Mouse (Mus musculus) liver, embryonic 15.5 days (tissue): ENCODE results near the gene St3gal4. TPM values are rescaled to one million over a fixed set of nuclear protein-coding genes. Genes with fewer than 3 reads are reported as not detected.

Source experiments
- ATAC-seq: fragments of 200-750 bp; cut with Nextera tagmentation; 2 replicates; pipeline ENCODE4 v1.8.0; 2017; ENCODE audit warnings: moderate number of reproducible peaks, mild to moderate bottlenecking, moderate library complexity; ENCODE audit not compliant: insufficient read depth
- H3K27ac ChIP-seq: fragments of 300-500 bp; sonication (generic); replicated peaks from 2 replicates; pipeline ENCODE4 v1.5.1; 2015; ENCODE audit warnings: mild to moderate bottlenecking, inconsistent platforms
- H3K27me3 ChIP-seq: fragments of 300-500 bp; sonication (generic); 2 replicates; pipeline ENCODE4 v1.6.1; 2015; ENCODE audit warnings: mild to moderate bottlenecking, inconsistent platforms
- H3K36me3 ChIP-seq: fragments of 300-500 bp; sonication (generic); replicated peaks from 2 replicates; pipeline ENCODE4 v1.6.1; 2015; ENCODE audit warnings: moderate library complexity, mild to moderate bottlenecking, inconsistent platforms
- H3K4me1 ChIP-seq: fragments of 300-500 bp; sonication (generic); replicated peaks from 2 replicates; pipeline ENCODE4 v1.6.1; 2015; ENCODE audit warnings: inconsistent platforms
- H3K4me2 ChIP-seq: fragments of 300-500 bp; sonication (generic); 2 replicates; pipeline ENCODE4 v1.6.1; 2015; ENCODE audit warnings: moderate library complexity, mild to moderate bottlenecking, inconsistent platforms
- H3K4me3 ChIP-seq: fragments of 300-500 bp; sonication (generic); replicated peaks from 2 replicates; pipeline ENCODE4 v1.5.1; 2015; ENCODE audit warnings: mild to moderate bottlenecking, inconsistent platforms
- H3K9ac ChIP-seq: fragments of 300-500 bp; sonication (generic); 2 replicates; pipeline ENCODE4 v1.6.1; 2015; ENCODE audit warnings: moderate library complexity, mild to moderate bottlenecking, inconsistent platforms
- H3K9me3 ChIP-seq: fragments of 300-500 bp; sonication (generic); replicated peaks from 2 replicates; pipeline ENCODE4 v1.6.1; 2016; ENCODE audit warnings: inconsistent platforms
- WGBS: fragments of 180-500 bp; shearing (Covaris S2); methylation state at CpG from one replicate; pipeline ENCODE4 v1.1.7; 2015; ENCODE audit warnings: mixed read lengths; ENCODE audit not compliant: insufficient replicate concordance; 5-methylcytosine and 5-hydroxymethylcytosine counted together
- polyA plus RNA-seq: library from polyadenylated mRNA; unstranded; fragments of >200 nt; fragmentation: Nextera tagmentation; extraction: Ambion mirVana; gene quantifications from 2 replicates; pipeline ENCODE4 v1.2.1, GENCODE M21; 2015

The St3gal4 gene
- polyA plus RNA-seq, 1 experiment from 2014 or later, result 24.2 TPM

DNA sequence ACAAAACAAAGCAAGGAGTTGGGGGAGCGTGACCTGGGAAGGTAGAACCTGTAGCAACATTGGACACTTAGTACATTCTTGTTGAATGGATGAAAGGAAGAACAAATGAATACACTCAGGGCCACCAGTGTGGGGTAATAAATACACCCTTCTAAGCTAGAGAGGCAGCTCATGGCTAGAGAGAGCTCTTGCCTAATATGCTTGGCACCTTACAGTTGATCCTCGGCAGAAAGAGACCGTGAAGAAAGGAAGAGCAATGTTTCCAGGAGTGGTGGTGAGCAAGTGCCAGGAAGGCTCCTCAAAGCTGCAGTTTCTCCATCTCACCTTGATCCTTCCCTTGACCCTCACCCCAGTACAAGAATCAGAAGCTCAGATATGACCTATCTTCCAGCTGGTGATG, 9.5 kb upstream of the St3gal4 start:
- peak overlapping the region; percentile 62; the same call in 1 of the 2 replicates for H3K27ac ChIP-seq
- H3K9ac ChIP-seq, result no peak overlapping the region
- no peak overlapping the region for H3K4me3 ChIP-seq
- no peak overlapping the region for H3K4me2 ChIP-seq
- H3K27me3 ChIP-seq, result no peaks in the 10 kb centered on the region
- H3K4me1 ChIP-seq, result peaks cover 57% of the 10 kb centered on the region
- 72% methylated on average over 3 of the region's 3 CpGs for WGBS
- no peak for ATAC-seq
- no peaks in the 10 kb centered on the region for H3K9me3 ChIP-seq
- H3K36me3 ChIP-seq, result peaks cover 68% of the 10 kb centered on the region

DNA sequence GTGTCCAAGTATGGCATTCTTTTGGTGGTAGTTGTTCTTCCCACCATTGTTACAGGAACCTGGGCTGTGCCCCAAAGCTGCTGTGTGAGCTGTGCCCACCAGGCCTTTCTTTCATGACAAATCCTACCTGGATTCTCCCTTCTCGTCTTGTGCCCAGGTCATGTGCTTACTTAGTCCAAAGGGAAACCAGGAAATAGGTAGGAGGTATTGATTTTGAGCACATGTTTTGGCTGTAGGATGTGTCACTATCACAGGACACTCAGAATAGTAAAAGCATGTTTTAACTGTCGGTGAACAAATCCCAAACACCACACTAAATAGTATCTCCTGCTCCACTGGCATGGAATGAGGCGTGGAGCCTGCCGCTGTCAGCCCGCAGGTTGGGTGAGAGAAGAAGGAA, 8.5 kb upstream of the St3gal4 start:
- WGBS, result 83% methylated on average over 5 of the region's 5 CpGs
- ATAC-seq, result no peak
- no peaks in the 10 kb centered on the region for H3K27me3 ChIP-seq
- peak overlapping the region; percentile 94; the same call in 1 of the 2 replicates for H3K27ac ChIP-seq
- H3K4me2 ChIP-seq, result no peak overlapping the region
- no peak overlapping the region for H3K9ac ChIP-seq
- H3K36me3 ChIP-seq, result peaks cover 66% of the 10 kb centered on the region
- H3K4me1 ChIP-seq, result peaks cover 67% of the 10 kb centered on the region
- H3K4me3 ChIP-seq, result no peak overlapping the region
- H3K9me3 ChIP-seq, result no peaks in the 10 kb centered on the region

DNA sequence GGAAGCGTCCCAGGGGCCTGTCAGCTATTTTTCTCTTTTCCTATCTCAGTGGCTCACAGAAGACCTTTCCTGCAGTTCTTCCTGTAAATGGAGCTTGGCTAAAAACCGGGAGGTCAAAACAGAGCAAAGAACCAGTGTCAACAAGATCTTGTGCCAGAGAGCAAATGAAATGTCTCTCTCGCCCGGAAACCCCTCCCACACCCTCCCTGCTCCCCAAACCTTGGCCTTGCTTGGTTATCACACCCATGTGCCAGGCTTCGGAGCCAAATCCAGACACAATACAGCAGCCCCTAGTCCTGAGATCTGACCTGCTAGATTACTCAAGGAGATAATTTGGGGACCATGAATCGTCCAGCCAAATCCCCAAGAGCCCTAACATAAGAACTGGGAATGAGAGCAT, 8.1 kb upstream of the St3gal4 start:
- no peak for ATAC-seq
- peaks cover 72% of the 10 kb centered on the region for H3K4me1 ChIP-seq
- 67% methylated on average over 6 of the region's 6 CpGs for WGBS

DNA sequence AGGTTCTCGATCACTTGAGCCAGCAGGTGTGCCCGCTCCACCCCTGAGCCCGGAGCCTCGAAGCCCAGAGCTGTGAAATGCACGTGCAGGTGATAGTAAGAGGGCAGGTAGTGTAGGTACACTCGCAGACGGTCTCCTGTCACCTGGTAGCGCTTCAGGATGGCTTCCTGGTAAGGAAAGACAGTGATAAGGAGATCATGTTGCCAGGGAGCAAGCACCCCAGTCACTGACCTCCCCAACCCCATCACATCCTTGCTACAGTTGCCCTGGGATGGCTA, 5.5 kb upstream of the St3gal4 start:
- H3K4me1 ChIP-seq, result peaks cover 88% of the 10 kb centered on the region
- H3K27ac ChIP-seq, result peak overlapping the region; percentile 94
- H3K9ac ChIP-seq, result peak overlapping the region; percentile 46; the same call in 1 of the 2 replicates
- H3K9me3 ChIP-seq, result no peaks in the 10 kb centered on the region
- ATAC-seq, result no peak
- no peaks in the 10 kb centered on the region for H3K27me3 ChIP-seq
- peaks cover 80% of the 10 kb centered on the region for H3K36me3 ChIP-seq
- 79% methylated on average over 8 of the region's 8 CpGs for WGBS
- no peak overlapping the region for H3K4me2 ChIP-seq
- H3K4me3 ChIP-seq, result no peak overlapping the region

More for the DNA sequence above, 8.1 kb upstream of the St3gal4 start:
- H3K27me3 ChIP-seq, result no peaks in the 10 kb centered on the region
- H3K27ac ChIP-seq, result peak overlapping the region; percentile 94; the same call in 1 of the 2 replicates
- H3K4me2 ChIP-seq, result no peak overlapping the region
- no peak overlapping the region for H3K9ac ChIP-seq
- peaks cover 67% of the 10 kb centered on the region for H3K36me3 ChIP-seq
- no peak overlapping the region for H3K4me3 ChIP-seq
- H3K9me3 ChIP-seq, result no peaks in the 10 kb centered on the region

DNA sequence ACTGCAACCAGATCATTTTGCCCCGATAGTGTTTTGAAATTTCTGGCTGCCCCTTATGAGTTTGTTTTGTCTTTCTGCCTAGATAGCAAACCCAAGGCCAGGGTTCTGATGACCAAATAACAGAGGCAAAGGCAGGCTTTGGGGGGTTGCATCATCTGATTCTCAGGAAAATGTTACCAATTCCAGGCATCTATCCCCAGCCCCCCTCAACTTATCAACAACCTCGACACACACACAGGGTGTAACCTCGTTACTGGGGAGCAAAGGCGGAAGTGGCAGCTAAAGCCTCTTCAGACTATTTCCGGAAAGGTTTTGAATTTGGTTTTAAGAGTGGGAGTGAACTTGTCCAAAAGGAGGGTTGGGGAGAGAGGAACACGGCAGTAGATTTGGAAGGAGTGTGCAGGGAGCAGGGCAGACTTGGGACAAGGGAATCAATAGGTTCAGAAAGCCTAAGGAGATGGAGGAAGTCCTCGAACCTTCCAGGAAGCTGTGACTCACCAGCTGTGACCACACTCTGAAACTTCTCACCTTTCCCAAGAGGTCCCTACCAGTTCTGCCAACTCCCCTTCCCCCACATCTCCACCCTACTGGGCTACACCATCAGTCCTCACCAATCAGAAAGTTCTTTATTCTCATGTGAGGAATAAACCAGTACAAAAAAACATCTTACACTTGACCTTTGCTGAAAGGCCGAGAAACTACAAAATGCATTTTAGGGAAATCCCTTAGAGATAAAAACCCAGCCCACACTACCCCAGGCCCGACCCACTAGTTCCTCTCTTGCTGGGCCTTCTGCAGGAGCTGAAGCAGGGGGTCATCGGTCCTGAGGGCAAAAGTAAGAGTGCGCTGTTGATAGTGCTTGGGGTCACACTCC, 5.0 kb upstream of the St3gal4 start:
- Histone ChIP-seq H3K9me3 (no peaks in the 10 kb centered on the region), H3K4me1 (peaks cover 93% of the 10 kb centered on the region), H3K9ac (peak overlapping the region; percentile 46; the same call in 1 of the 2 replicates), H3K27me3 (no peaks in the 10 kb centered on the region), H3K27ac (peak overlapping the region; percentile 94), H3K4me2 (peak overlapping the region; percentile 63), H3K4me3 (no peak overlapping the region), H3K36me3 (peaks cover 81% of the 10 kb centered on the region)
- peak; percentile 48 for ATAC-seq
- 19% methylated on average over 11 of the region's 11 CpGs for WGBS

DNA sequence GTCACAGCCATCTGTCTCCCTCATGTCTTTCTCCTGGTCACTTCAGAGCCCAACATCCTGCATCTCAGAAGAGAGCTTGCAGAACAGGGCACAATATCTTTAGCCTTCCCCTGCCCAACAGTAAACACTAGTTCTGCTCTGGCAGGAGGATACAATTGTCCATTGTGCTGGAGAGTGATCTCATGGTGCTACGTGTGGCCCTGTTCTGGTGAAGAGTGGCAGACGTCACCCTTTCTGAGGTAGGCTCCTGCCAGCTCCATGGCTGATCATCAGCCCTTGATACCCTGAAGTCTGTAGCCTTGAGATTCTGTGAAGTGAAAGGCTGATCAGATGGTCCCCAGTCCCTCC, 4.4 kb upstream of the St3gal4 start:
- peaks cover 93% of the 10 kb centered on the region for H3K4me1 ChIP-seq
- H3K4me3 ChIP-seq, result no peak overlapping the region
- H3K27me3 ChIP-seq, result no peaks in the 10 kb centered on the region
- H3K36me3 ChIP-seq, result peaks cover 77% of the 10 kb centered on the region
- H3K27ac ChIP-seq, result peak overlapping the region; percentile 94
- no peaks in the 10 kb centered on the region for H3K9me3 ChIP-seq
- peak overlapping the region; percentile 63 for H3K4me2 ChIP-seq
- WGBS, result 23% methylated on average over 2 of the region's 2 CpGs
- ATAC-seq, result peak; percentile 42
- peak overlapping the region; percentile 46 for H3K9ac ChIP-seq

DNA sequence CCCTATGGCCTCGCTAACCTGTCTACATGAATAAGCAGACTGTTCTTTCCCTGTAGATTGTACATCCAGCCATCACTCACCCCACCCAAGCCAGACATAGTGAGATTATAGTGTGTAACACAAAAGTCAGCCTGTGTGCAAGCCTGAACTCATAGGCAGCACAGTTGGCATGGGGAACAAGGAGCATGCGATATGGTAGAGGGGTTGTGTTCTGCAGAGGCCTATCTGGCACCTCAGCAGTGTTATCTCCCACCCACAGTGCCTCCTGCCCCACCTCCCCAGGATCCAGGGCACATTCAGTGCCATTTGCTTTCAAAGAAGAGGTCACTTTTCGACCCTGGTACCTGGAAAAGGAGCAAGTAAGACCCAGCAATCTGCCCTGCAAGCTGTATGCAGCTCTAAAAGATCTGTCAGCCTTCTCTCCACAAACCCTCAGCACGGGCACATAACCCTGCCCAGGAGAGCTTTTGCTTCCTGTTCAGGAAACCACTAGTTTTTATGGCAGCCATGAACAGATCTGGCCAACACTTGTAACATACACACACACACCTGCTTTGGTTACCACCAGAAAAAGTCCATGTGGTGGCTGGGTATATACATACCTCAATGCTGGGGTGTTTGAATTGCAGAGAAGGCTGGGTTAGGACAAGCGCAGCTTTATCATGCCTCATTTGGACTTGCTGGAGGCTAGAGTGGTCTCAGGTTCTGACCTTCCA, 3.6 kb upstream of the St3gal4 start:
- Histone ChIP-seq H3K4me3 (peak overlapping the region; percentile 27), H3K36me3 (peaks cover 69% of the 10 kb centered on the region), H3K4me2 (peak overlapping the region; percentile 63), H3K27ac (peak overlapping the region; percentile 94), H3K27me3 (no peaks in the 10 kb centered on the region), H3K9me3 (no peaks in the 10 kb centered on the region), H3K9ac (peak overlapping the region; percentile 46), H3K4me1 (peaks cover 93% of the 10 kb centered on the region)
- WGBS, result 24% methylated on average over 5 of the region's 5 CpGs
- peak; percentile 89 for ATAC-seq

DNA sequence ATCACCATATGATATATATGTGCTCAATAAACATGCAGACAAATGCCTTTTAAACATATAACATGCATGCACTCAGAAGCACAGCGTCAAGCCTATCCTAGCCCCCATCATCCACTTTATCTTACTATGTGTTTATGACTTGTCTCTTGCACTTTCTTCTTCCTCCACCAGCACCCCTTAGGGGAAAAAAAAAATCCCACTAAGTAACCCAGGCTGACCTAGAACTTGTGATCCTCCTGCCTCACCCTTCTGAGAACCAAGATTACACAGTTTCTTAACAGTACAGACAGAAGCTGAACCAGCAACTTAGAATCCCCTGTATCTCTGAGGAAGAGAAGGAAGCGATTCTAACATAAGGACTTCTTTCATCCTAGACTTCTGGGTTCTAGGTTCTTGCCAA, 505 bp downstream of the St3gal4 start:
- Histone ChIP-seq H3K9me3 (no peaks in the 10 kb centered on the region), H3K4me2 (peak overlapping the region; percentile 93), H3K4me3 (peak overlapping the region; percentile 79), H3K36me3 (peaks cover 37% of the 10 kb centered on the region), H3K9ac (peak overlapping the region; percentile 87), H3K27ac (peak overlapping the region; percentile 92), H3K27me3 (no peaks in the 10 kb centered on the region), H3K4me1 (peaks cover 96% of the 10 kb centered on the region)
- WGBS, result 59% methylated on average over 2 of the region's 2 CpGs
- ATAC-seq, result no peak

DNA sequence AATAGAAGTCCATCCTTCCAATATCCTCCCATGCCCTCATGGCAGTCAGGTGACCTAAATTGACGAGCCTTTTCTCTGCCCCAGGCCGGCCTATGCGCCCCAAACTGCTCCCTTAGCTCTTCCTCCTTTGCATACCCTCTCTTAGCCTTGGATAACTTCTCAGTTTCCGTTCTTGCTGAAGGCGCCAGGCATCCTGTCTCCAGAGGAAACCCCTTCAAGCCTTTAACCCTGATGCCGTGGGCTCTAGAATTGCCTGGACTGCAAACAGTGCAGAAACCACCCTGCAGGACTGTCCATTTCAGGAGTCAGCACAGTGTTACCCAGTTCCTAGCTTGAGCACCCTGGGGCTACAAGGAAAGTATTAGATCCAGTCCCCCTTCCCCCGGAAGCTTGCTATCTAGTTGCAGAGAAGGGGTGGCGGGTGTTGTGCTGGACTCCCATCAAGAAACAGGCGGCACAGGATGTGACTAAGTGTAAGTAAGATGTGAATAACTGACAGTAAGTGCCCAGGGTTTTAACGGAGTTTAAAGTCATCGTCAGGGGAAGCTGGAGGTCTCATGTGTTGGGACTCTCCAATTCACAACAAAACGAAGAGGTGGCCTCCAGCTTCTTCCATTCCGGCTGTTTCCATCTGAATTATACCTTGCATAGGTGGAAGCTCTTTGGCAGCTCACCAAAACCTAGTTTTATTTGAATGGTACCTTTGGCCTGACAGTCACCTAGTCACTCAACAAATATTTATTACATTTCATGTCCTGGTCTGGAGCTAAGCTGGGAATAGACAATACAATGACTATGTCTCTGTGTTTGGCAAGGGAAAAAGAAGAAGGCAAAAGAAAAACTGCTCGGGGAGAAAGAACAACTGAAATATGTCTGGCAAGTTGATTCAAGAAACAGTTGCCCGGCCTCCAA, 1.4 kb downstream of the St3gal4 start:
- peak overlapping the region; percentile 87 for H3K9ac ChIP-seq
- peak; percentile 5; the same call in 1 of the 2 replicates for ATAC-seq
- peak overlapping the region; percentile 93 for H3K4me2 ChIP-seq
- peak overlapping the region; percentile 79 for H3K4me3 ChIP-seq
- WGBS, result 8% methylated on average over 15 of the region's 15 CpGs
- H3K9me3 ChIP-seq, result no peaks in the 10 kb centered on the region
- H3K27me3 ChIP-seq, result no peaks in the 10 kb centered on the region
- peaks cover 96% of the 10 kb centered on the region for H3K4me1 ChIP-seq
- H3K36me3 ChIP-seq, result peaks cover 42% of the 10 kb centered on the region
- peak overlapping the region; percentile 92 for H3K27ac ChIP-seq

DNA sequence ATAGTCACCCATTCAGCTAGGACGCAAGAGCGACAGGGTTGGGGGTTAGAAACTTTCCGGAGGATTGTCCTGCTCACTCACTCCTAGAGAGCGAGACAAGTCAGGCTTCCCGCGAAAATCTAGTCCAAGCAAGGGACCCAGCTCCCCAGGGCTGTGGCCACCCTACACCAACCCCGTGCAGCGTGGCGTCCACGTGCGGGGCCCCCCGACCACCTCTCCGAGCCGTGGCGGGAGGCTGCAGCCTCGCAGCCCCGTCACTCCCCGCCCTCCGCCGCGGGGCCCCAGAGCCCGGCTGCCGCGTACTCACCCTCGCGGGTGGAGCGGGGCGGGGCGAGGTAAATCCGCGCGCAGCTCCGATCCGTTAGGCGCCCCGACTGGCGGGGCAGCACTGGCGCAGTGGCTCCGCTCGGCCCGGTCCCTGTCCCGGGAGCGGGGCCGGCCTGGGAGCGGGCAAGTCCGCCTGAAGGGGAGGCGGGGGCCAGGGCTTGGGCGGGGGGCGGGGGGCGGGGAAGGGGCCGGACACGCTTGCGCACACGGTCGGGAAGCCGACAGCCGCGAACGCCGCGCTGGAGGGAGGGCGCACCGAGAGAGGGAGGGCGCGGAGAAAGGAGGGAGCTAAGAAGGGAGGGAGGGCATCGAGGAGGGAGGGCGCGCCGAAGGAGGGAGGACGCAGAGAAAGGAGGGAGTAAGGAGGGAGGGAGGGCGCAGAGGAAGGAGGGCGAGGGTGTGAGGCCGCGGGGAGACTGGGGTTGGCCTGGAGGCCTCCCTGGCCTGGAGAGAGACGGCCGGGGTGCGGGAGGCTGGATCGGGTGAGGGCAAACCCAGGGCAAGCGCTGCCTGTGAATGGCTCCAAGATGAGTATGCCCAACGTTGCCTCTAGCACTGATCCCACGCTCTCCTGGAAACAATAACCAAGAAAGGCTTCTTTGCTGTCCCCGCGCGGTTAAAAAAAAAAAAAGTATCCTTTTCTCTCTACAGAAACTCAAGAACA, 2.4 kb downstream of the St3gal4 start:
- Histone ChIP-seq H3K36me3 (peaks cover 46% of the 10 kb centered on the region), H3K27me3 (no peaks in the 10 kb centered on the region), H3K9me3 (no peaks in the 10 kb centered on the region), H3K4me1 (peaks cover 96% of the 10 kb centered on the region), H3K9ac (peak overlapping the region; percentile 87), H3K4me3 (peak overlapping the region; percentile 79), H3K27ac (peak overlapping the region; percentile 92), H3K4me2 (peak overlapping the region; percentile 93)
- ATAC-seq, result peak; percentile 91
- WGBS, result under 1% methylated on average over 84 of the region's 84 CpGs
